8 mouse cellular contexts compared by ENCODE assay signal in genomic region chr6:67036356-67036811, GRCm38 (mm10). TPM values are rescaled to one million over a fixed set of nuclear protein-coding genes. Genes with fewer than 3 reads are reported as not detected.
DNase-seq lines count a peak whose midpoint lies in the region; ATAC-seq and TF ChIP-seq lines count a peak whose summit lies in the region.

No protein-coding gene starts in this region.

- H3K4me1 ChIP-seq in embryonic facial prominence, embryonic 13.5 days, result peaks cover 20% of the 10 kb centered on the region
- H3K4me1 ChIP-seq in heart, adult 2 months (ENCODE audit: control insufficient read depth, insufficient read depth, low read length), result peaks cover 3% of the 10 kb centered on the region
- H3K4me1 ChIP-seq in kidney, adult 2 months (ENCODE audit: control insufficient read depth, insufficient read depth, low read length), result peaks cover 11% of the 10 kb centered on the region
- H3K4me1 ChIP-seq in limb, embryonic 12.5 days (replicated peaks), result peaks cover 25% of the 10 kb centered on the region
- peaks cover 17% of the 10 kb centered on the region for H3K4me1 ChIP-seq in midbrain, embryonic 14.5 days (ENCODE audit: control insufficient read depth, insufficient read depth, low read length)

- peak overlapping the region; percentile 90 for H3K27ac ChIP-seq in embryonic facial prominence, embryonic 13.5 days
- H3K27ac ChIP-seq in heart, adult 2 months, result peak overlapping the region; percentile 95
- peak overlapping the region; percentile 87 for H3K27ac ChIP-seq in kidney, adult 2 months (ENCODE audit: insufficient read depth, low read depth, low read length)
- H3K27ac ChIP-seq in limb, embryonic 12.5 days, result peak overlapping the region; percentile 96
- H3K27ac ChIP-seq in midbrain, embryonic 14.5 days (replicated peaks; ENCODE audit: low read depth, low read length), result peak overlapping the region; percentile 91

- H3K79me2 ChIP-seq in heart, adult 2 months (replicated peaks; ENCODE audit: control insufficient read depth, insufficient read depth, low read length), result no peaks in the 10 kb centered on the region; the same call in 1 of the 2 replicates

- peak; percentile 53 for ATAC-seq in embryonic facial prominence, embryonic 13.5 days (ENCODE audit: insufficient number of reproducible peaks, insufficient read depth, low FRiP score, low TSS enrichment, low read depth)
- peak; percentile 66 for ATAC-seq in limb, embryonic 12.5 days (ENCODE audit: insufficient number of reproducible peaks, insufficient read depth, low FRiP score, low TSS enrichment, low read depth)
- peak; percentile 68 for ATAC-seq in midbrain, embryonic 14.5 days (ENCODE audit: low FRiP score, low TSS enrichment)

- peak overlapping the region; percentile 78 for H3K4me2 ChIP-seq in embryonic facial prominence, embryonic 13.5 days
- peak overlapping the region; percentile 68 for H3K4me2 ChIP-seq in limb, embryonic 12.5 days
- peak overlapping the region; percentile 68 for H3K4me2 ChIP-seq in midbrain, embryonic 14.5 days (ENCODE audit: low read length)

- no peaks in the 10 kb centered on the region for H3K36me3 ChIP-seq in embryonic facial prominence, embryonic 13.5 days
- peaks cover 7% of the 10 kb centered on the region for H3K36me3 ChIP-seq in heart, adult 2 months (ENCODE audit: control insufficient read depth, insufficient read depth, low read length)
- no peaks in the 10 kb centered on the region for H3K36me3 ChIP-seq in kidney, adult 2 months (ENCODE audit: control insufficient read depth, insufficient read depth, low read length)
- H3K36me3 ChIP-seq in limb, embryonic 12.5 days, result no peaks in the 10 kb centered on the region
- H3K36me3 ChIP-seq in midbrain, embryonic 14.5 days (ENCODE audit: control insufficient read depth, insufficient read depth, low read length), result no peaks in the 10 kb centered on the region

- no peaks in the 10 kb centered on the region for H3K27me3 ChIP-seq in embryonic facial prominence, embryonic 13.5 days
- H3K27me3 ChIP-seq in heart, adult 2 months (ENCODE audit: control insufficient read depth, insufficient read depth, low read length), result no peaks in the 10 kb centered on the region
- H3K27me3 ChIP-seq in kidney, adult 2 months (replicated peaks; ENCODE audit: control insufficient read depth, insufficient read depth, low read length), result no peaks in the 10 kb centered on the region
- no peaks in the 10 kb centered on the region for H3K27me3 ChIP-seq in limb, embryonic 12.5 days
- peaks cover 3% of the 10 kb centered on the region; the same call in 1 of the 2 replicates for H3K27me3 ChIP-seq in midbrain, embryonic 14.5 days (ENCODE audit: control insufficient read depth, insufficient read depth, low read length)

- WGBS in embryonic facial prominence, embryonic 13.5 days, result under 1% methylated on average over 29 of the region's 29 CpGs
- WGBS in heart, adult 2 months, result under 1% methylated on average over 29 of the region's 29 CpGs
- 0% methylated on average over 29 of the region's 29 CpGs for WGBS in kidney, adult 2 months
- under 1% methylated on average over 29 of the region's 29 CpGs for WGBS in limb, embryonic 12.5 days
- under 1% methylated on average over 29 of the region's 29 CpGs for WGBS in midbrain, embryonic 14.5 days

- TF ChIP-seq POLR2A in heart, adult 2 months (IDR thresholded peaks at IDR 0.05; ENCODE audit: insufficient read depth, low read depth, low read length), result no peak; the same call in 1 of the 2 replicates
- TF ChIP-seq POLR2A in kidney, adult 2 months (IDR thresholded peaks at IDR 0.05; ENCODE audit: low read depth, low read length), result no peak

- peak; percentile 78 for TF ChIP-seq EP300 in heart, adult 2 months (IDR thresholded peaks at IDR 0.05; ENCODE audit: insufficient read depth, low read depth, low read length)

- intact Hi-C loops in heart, adult 2 months (cut with DNase I), result loop anchor here (1.0 to 10.0 kb wide), 6 partner anchors 41 to 228 kb away; no protein-coding TSS in a partner anchor

- H3K9me3 ChIP-seq in embryonic facial prominence, embryonic 13.5 days, result no peaks in the 10 kb centered on the region
- H3K9me3 ChIP-seq in limb, embryonic 12.5 days, result no peaks in the 10 kb centered on the region
- H3K9me3 ChIP-seq in midbrain, embryonic 14.5 days (ENCODE audit: control insufficient read depth, low read length), result no peaks in the 10 kb centered on the region

- TF ChIP-seq CTCF in heart, adult 2 months (IDR thresholded peaks at IDR 0.05), result peak; percentile 89
- TF ChIP-seq CTCF in kidney, adult 2 months (conservative IDR thresholded peaks at IDR 0.05; ENCODE audit: insufficient read depth, insufficient read length, low read depth, low read length), result peak; percentile 85

- H3K9ac ChIP-seq in embryonic facial prominence, embryonic 13.5 days, result peak overlapping the region; percentile 82
- peak overlapping the region; percentile 85 for H3K9ac ChIP-seq in heart, adult 2 months (ENCODE audit: low read depth, low read length)
- H3K9ac ChIP-seq in limb, embryonic 12.5 days (replicated peaks), result peak overlapping the region; percentile 80
- peak overlapping the region; percentile 90 for H3K9ac ChIP-seq in midbrain, embryonic 14.5 days (replicated peaks; ENCODE audit: low read length)

- H3K4me3 ChIP-seq in embryonic facial prominence, embryonic 13.5 days, result peak overlapping the region; percentile 79
- H3K4me3 ChIP-seq in heart, adult 2 months, result peak overlapping the region; percentile 81
- H3K4me3 ChIP-seq in kidney, adult 2 months (ENCODE audit: insufficient read depth, low read depth, low read length), result peak overlapping the region; percentile 88
- peak overlapping the region; percentile 74 for H3K4me3 ChIP-seq in limb, embryonic 12.5 days (replicated peaks)
- peak overlapping the region; percentile 78 for H3K4me3 ChIP-seq in midbrain, embryonic 14.5 days (replicated peaks; ENCODE audit: low read depth, low read length)

- DNase-seq in 416B (ENCODE audit: low read depth), result peak; percentile 85
- peak; percentile 51 to 72 for DNase-seq in adrenal gland, postnatal 4 days (ENCODE audit: low spot score in 2 of 2)
- peak; percentile 87 to 89 for DNase-seq in heart, adult 2 months
- DNase-seq in kidney, adult 2 months, result peak; percentile 94
- peak; percentile 90 for DNase-seq in midbrain, embryonic 14.5 days
- DNase-seq in spleen, adult 12 weeks (ENCODE audit: low spot score), result peak; percentile 78

RNA-seq across cellular contexts. Expression of gene Gadd45a, which starts 0.9 kb away (rescaled TPM):
- 10 to 100 TPM; 18.1 to 21.9 TPM for total RNA-seq in adrenal gland, postnatal 4 days (2021)
- polyA plus RNA-seq in embryonic facial prominence, embryonic 13.5 days (2015; fragmentation: Nextera tagmentation; extraction: Ambion mirVana), result 15.7 and 19.7 TPM in 2 replicates
- total RNA-seq in heart, adult 2 months (2021), result 10 to 100 TPM; 14.6 to 16.1 TPM
- polyA plus RNA-seq in heart, adult 2 months (2012; rRNA removed), result 21.5 and 30.3 TPM in 2 replicates
- 54.6 and 59.7 TPM in 2 replicates for polyA plus RNA-seq in kidney, adult 2 months (2012; rRNA removed)
- polyA plus RNA-seq in limb, embryonic 12.5 days (2016; fragmentation: Nextera tagmentation; extraction: Ambion mirVana), result 21.3 and 23.1 TPM in 2 replicates
- polyA plus RNA-seq in midbrain, embryonic 14.5 days (2014; fragmentation: Nextera tagmentation; extraction: Ambion mirVana), result 13.7 and 18.6 TPM in 2 replicates

Comparison
In these comparisons a context has a peak if more than half of its experiments do, and no peak if none do; other contexts are left out.
1. Peak in every context shown above with its lines: DNase-seq, ATAC-seq, H3K4me3 ChIP-seq and H3K27ac ChIP-seq.